Mouse (Mus musculus) small intestine, adult 2 months (tissue): ENCODE measurements at regions not wholly inside any gene's neighbourhood (a gene's known extent, or its start where the extent isn't known, plus 50 kb on each side); places are given as distances from the start of the nearest gene placed in this dataset.

Experiments
- H3K27ac ChIP-seq: fragments of 200-500 bp; 2 replicates; pipeline ENCODE4 v1.5.1; 2012; ENCODE audit warnings: low read depth, low read length, control low read depth, inconsistent platforms; ENCODE audit not compliant: insufficient read depth
- H3K27me3 ChIP-seq: fragments of 200-500 bp; 2 replicates; pipeline ENCODE4 v1.6.1; 2012; ENCODE audit warnings: mild to moderate bottlenecking, moderate library complexity, low read length, inconsistent platforms; ENCODE audit not compliant: control insufficient read depth, insufficient read depth
- H3K36me3 ChIP-seq: fragments of 200-500 bp; 2 replicates; pipeline ENCODE4 v1.6.1; 2012; ENCODE audit warnings: mild to moderate bottlenecking, low read length, control low read depth, inconsistent platforms; ENCODE audit not compliant: control insufficient read depth, insufficient read depth
- H3K4me1 ChIP-seq: fragments of 200-500 bp; 2 replicates; pipeline ENCODE4 v1.6.1; 2012; ENCODE audit warnings: low read length, inconsistent platforms, mixed read lengths; ENCODE audit not compliant: control insufficient read depth, insufficient read depth, insufficient read length
- H3K4me3 ChIP-seq: fragments of 200-500 bp; 2 replicates; pipeline ENCODE4 v1.5.1; 2012; ENCODE audit warnings: low read depth, mild to moderate bottlenecking, control low read depth, inconsistent platforms, low read length, moderate library complexity
- CTCF ChIP-seq: fragments of 200-500 bp; IDR thresholded peaks from 2 replicates; pipeline ENCODE4 v1.5.1; 2012; ENCODE audit warnings: low read depth, mild to moderate bottlenecking, control low read depth, inconsistent platforms, low read length, moderate library complexity, mixed read lengths; ENCODE audit not compliant: insufficient replicate concordance, insufficient read length; ENCODE audit errors: extremely low read depth
- POLR2A ChIP-seq: fragments of 200-500 bp; IDR thresholded peaks from 2 replicates; pipeline ENCODE4 v1.6.1; 2012; ENCODE audit warnings: low read depth, mild to moderate bottlenecking, control low read depth, inconsistent platforms, low read length, moderate library complexity
- WGBS: fragments of 180-500 bp; shearing (Covaris S2); methylation state at CpG from one replicate; pipeline ENCODE4 v1.1.7; 2018; 5-methylcytosine and 5-hydroxymethylcytosine counted together

DNA sequence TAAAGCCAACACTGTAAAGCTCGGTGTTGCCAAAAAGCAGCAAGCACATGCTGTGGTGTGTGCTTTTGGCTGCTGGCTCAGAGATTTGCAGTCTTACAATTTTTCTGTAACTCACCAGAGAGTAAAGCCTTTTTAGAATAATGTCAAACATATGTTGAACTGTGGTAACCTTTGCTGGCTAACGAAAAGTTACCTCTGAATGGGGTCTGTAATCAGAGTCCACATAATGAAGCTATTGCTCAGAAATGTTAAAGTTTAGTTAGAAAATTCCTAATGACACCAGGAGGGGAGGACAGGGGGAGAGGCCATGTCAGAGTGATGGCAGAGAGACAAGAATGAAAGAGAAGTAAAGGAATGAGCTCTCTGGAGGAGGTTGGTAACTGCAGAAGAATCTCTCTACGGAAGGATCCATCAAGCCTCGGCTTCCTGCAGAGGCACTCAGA, 103.1 kb upstream of the Marcks start:
- Histone ChIP-seq H3K4me3 (no peak overlapping the region), H3K36me3 (no peaks in the 10 kb centered on the region), H3K4me1 (no peaks in the 10 kb centered on the region), H3K27me3 (no peaks in the 10 kb centered on the region), H3K27ac (no peak overlapping the region)
- no peak for TF ChIP-seq POLR2A
- no peak for TF ChIP-seq CTCF
- 81% methylated on average over 4 of the region's 4 CpGs for WGBS

DNA sequence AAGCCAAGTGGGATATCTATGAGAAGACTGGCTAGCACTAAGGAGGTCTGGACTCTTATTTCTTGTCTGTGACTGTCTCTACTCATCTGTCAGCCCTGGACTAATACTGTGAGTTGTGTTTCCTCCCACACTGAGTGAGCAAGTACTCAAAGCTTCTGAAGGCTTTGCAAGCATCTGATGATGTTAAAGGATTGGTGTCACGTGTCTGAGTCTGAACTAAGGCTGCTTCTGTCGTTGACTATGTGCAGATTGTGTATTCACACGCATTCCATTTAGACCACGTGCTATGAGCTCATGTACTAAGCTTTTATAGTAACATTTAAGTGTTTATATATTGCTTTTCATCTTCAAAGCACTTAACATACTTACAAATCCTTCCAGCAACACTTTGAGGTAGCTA, 101.9 kb upstream of the Marcks start:
- 62% methylated on average over 4 of the region's 4 CpGs for WGBS
- Histone ChIP-seq H3K4me1 (no peaks in the 10 kb centered on the region; the same call in 1 of the 2 replicates), H3K36me3 (no peaks in the 10 kb centered on the region), H3K27ac (no peak overlapping the region), H3K27me3 (no peaks in the 10 kb centered on the region), H3K4me3 (no peak overlapping the region)
- TF ChIP-seq POLR2A (no peak), CTCF (no peak)

DNA sequence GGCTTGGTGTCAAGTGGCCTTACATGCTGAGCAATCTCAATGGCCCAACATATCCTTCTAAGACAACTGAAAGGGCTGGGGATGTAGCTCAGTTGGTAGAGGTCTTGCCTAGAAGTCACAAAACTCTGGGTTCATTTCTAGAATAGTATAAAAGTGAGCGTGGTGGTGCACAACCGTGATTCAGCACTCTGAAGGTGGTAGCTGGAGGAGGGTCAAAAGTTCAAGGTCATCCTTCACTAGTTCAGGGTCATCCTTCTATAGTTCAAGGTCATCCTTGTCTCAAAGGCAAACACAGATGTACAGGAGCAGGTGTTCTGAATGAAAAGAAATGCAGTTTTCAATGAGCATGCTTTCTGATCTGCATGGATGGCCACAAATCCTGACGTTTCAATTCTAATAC, 101.5 kb upstream of the Marcks start:
- H3K27me3 ChIP-seq: no peaks in the 10 kb centered on the region
- WGBS: 76% methylated on average over 3 of the region's 3 CpGs
- no peak overlapping the region for H3K4me3 ChIP-seq
- no peaks in the 10 kb centered on the region for H3K36me3 ChIP-seq
- TF ChIP-seq POLR2A: no peak
- TF ChIP-seq CTCF: no peak
- H3K27ac ChIP-seq: no peak overlapping the region
- H3K4me1 ChIP-seq: peaks cover 1% of the 10 kb centered on the region; the same call in 1 of the 2 replicates

DNA sequence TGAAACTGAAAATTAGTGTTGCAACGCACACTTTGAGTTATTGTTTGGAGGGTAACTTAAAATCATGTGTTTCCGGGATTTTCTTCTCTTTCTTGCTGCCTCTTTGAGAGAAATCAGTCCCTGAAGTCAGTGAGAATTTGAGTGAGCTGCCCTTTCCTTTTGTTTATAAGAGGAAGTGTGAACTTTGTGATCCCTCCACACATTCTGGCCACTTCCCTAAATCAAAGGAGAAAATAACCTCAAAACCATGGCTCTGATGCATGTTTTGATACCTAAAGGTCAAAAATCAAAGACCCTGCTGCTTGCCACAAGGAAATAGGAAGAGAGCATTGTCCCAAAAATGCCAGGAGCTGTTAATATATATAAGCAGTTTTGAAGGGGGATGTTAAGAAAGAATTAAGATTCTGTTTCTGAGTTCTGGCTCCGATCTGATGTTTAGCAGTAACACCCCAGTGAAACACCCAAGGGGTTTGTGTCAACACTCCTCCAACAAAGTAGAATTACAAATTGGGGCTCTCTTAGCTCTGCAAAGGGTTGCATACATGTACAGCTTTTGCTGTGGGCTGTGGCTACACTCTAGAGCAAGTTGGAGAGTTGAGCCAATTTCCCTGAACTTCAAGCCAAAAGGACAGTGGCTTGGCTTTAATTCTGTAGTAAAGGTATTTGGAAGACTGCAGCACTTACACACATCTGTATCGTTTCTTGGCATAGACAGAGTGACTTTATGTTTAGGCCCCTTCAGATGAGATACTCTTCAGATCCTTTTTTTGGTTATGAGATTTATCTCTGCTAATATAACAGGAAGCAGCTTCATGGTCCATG, 97.5 kb upstream of the Marcks start:
- Histone ChIP-seq H3K4me3 (no peak overlapping the region), H3K27ac (0 out of 2 replicates have a peak overlapping the region, but pooled peaks have one; percentile 24), H3K27me3 (no peaks in the 10 kb centered on the region), H3K36me3 (no peaks in the 10 kb centered on the region), H3K4me1 (peaks cover 7% of the 10 kb centered on the region; the same call in 1 of the 2 replicates)
- TF ChIP-seq CTCF: no peak
- TF ChIP-seq POLR2A: no peak
- 74% methylated on average over 4 of the region's 4 CpGs for WGBS

DNA sequence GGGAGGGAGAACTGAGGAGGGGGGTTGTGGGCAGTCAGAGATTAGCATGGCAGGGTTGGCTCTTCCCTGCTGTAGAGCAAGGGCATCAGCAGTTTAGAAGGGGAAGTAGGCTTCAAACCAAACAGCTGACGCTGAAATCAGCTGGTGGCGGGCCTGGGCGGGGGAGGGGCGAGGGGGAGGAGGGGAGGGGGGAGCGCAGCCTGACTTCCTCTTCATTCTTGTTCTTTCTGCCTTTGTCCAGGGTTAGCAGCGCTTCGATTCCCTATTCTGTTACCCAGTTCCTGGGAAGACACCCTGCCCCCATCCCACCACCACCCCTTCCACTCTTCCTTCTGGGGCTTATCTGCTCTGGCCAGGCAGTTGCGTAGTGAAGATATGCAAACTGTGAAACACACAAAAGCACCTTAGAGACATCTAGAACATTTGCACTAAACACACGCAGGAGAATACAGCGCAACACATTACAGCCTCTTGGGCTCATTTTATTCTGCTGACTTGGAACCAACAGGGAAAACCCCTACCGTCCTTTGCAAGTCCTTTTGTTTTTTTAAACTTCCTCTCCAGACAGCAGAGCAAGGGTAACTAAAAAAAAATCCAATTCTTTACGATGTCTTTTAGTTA, 93.3 kb upstream of the Marcks start:
- 36% methylated on average over 12 of the region's 12 CpGs for WGBS
- H3K27me3 ChIP-seq: no peaks in the 10 kb centered on the region
- H3K4me3 ChIP-seq: no peak overlapping the region
- 0 out of 2 replicates have a peak overlapping the region, but pooled peaks have one; percentile 16 for H3K27ac ChIP-seq
- TF ChIP-seq CTCF: no peak
- TF ChIP-seq POLR2A: no peak
- peaks cover 7% of the 10 kb centered on the region; the same call in 1 of the 2 replicates for H3K4me1 ChIP-seq
- no peaks in the 10 kb centered on the region for H3K36me3 ChIP-seq

DNA sequence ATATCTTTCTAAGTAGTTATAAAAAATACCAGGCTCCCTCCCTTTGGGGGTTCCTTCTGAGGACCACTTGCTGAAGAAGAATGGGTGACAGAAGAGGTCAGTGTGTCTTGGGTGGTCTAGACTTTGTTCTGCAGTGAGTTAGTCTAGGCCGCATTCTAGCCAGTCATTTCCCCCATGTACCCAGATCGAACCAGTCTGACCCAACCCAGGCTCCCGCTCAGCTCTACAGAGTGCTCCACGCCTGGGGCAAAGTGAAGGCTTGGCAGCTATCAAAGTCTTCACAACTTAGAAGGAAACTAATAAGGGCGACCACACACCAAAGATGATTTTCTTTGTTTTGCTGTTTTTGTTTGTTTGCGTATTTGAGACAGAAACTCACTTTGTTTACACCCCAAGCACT, 92.4 kb upstream of the Marcks start:
- Histone ChIP-seq H3K4me3 (no peak overlapping the region), H3K4me1 (peaks cover 7% of the 10 kb centered on the region; the same call in 1 of the 2 replicates), H3K36me3 (no peaks in the 10 kb centered on the region), H3K27ac (no peak overlapping the region), H3K27me3 (no peaks in the 10 kb centered on the region)
- TF ChIP-seq CTCF (no peak), POLR2A (no peak)
- WGBS: 92% methylated on average over 6 of the region's 6 CpGs

DNA sequence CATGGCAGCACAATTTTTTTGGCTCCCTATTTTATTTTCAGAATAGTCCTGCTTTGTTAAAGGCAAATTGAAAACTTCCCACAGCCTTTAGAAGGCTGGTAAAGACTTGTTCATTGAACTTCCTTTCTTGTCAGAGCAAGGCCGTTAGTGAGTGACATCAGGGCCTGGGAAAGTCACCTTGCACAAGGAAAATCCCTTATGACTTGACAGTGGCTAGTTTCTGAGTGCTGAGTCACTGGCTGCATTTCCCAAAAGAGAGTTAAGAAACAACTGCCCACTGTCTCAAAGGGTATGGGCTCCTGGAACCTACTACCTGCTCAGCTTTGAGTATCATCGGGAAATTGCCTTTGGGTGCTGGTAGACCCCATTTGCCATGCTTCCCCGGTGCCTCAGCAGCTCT, 89.2 kb upstream of the Marcks start:
- 85% methylated on average over 3 of the region's 3 CpGs for WGBS

More for the DNA sequence above, 89.2 kb upstream of the Marcks start:
- no peaks in the 10 kb centered on the region for H3K36me3 ChIP-seq
- H3K27ac ChIP-seq: no peak overlapping the region
- no peak for TF ChIP-seq CTCF
- no peak for TF ChIP-seq POLR2A
- H3K27me3 ChIP-seq: no peaks in the 10 kb centered on the region
- H3K4me3 ChIP-seq: no peak overlapping the region
- H3K4me1 ChIP-seq: no peaks in the 10 kb centered on the region
